Mouse (Mus musculus) heart, embryonic 16.5 days (tissue): Measurements from ENCODE around the gene Olfr145. TPM values are rescaled to one million over a fixed set of nuclear protein-coding genes. Genes with fewer than 3 reads are reported as not detected.

Experiments used
- ATAC-seq: fragments of 200-750 bp; cut with Nextera tagmentation; replicated peaks from 2 replicates; pipeline ENCODE4 v1.8.0; 2017; ENCODE audit warnings: moderate number of reproducible peaks; ENCODE audit not compliant: insufficient read depth, low FRiP score; ENCODE audit errors: extremely low read depth
- H3K27ac ChIP-seq: fragments of 300-500 bp; sonication (generic); 2 replicates; pipeline ENCODE4 v1.5.1; 2014; ENCODE audit warnings: mild to moderate bottlenecking, low read length, control low read depth, moderate library complexity
- H3K27me3 ChIP-seq: fragments of 300-500 bp; sonication (generic); 2 replicates; pipeline ENCODE4 v1.6.1; 2014; ENCODE audit warnings: low read length, mixed read lengths; ENCODE audit not compliant: control insufficient read depth, insufficient read depth
- H3K36me3 ChIP-seq: fragments of 300-500 bp; sonication (generic); 2 replicates; pipeline ENCODE4 v1.6.1; 2014; ENCODE audit not compliant: control insufficient read depth, insufficient read depth
- H3K4me1 ChIP-seq: fragments of 300-500 bp; sonication (generic); 2 replicates; pipeline ENCODE4 v1.6.1; 2014; ENCODE audit warnings: low read length, mixed read lengths; ENCODE audit not compliant: control insufficient read depth, insufficient read depth
- H3K4me2 ChIP-seq: fragments of 300-500 bp; sonication (generic); 2 replicates; pipeline ENCODE4 v1.6.1; 2014; ENCODE audit warnings: low read depth, mild to moderate bottlenecking, control low read depth, low read length
- H3K4me3 ChIP-seq: fragments of 300-500 bp; sonication (generic); 2 replicates; pipeline ENCODE4 v1.5.1; 2014; ENCODE audit warnings: mild to moderate bottlenecking, control low read depth, low read length
- H3K9ac ChIP-seq: fragments of 300-500 bp; sonication (generic); 2 replicates; pipeline ENCODE4 v1.6.1; 2014; ENCODE audit warnings: low read length, control low read depth
- H3K9me3 ChIP-seq: fragments of 300-500 bp; sonication (generic); replicated peaks from 2 replicates; pipeline ENCODE4 v1.6.1; 2016; ENCODE audit warnings: low read length; ENCODE audit not compliant: control insufficient read depth
- WGBS: fragments of 180-500 bp; shearing (Covaris S2); extraction: QIAGEN DNeasy Blood & Tissue Kit; methylation state at CpG from one replicate; pipeline ENCODE4 v1.1.7; 2014; 5-methylcytosine and 5-hydroxymethylcytosine counted together
- polyA plus RNA-seq: library from polyadenylated mRNA; unstranded; fragments of >200 nt; fragmentation: Nextera tagmentation; extraction: Ambion mirVana; gene quantifications from 2 replicates; pipeline ENCODE4 v1.2.1, GENCODE M21; 2015

Gene Olfr145
- polyA plus RNA-seq, 1 experiment from 2014 or later = not detected

DNA sequence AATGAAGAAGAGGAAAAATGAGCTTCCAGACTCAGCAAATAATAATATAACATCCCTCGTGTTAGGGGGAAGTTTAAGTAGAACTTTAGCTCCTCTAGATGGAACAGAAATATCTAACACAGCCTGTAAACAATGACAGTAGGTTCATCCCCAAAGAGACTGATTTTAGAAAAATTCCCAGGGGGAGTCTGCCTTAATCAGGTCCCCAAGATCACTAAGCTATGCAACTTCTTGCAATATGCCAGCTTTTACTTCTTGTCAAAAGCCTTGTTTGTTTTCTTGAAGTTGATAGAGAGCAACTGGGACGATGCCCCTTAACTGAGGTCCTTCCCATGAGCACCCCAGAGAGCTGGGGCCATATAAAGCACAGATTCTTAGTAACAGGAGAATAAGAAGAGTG, 21.0 kb downstream of the Olfr145 start, which contains the start of gene Olfr878:
TSS of gene Olfr878 (plus strand) at position 301 of the 400 bp plus-strand sequence.
- WGBS = 65% methylated on average over 2 of the region's 2 CpGs
- no peak for ATAC-seq

DNA sequence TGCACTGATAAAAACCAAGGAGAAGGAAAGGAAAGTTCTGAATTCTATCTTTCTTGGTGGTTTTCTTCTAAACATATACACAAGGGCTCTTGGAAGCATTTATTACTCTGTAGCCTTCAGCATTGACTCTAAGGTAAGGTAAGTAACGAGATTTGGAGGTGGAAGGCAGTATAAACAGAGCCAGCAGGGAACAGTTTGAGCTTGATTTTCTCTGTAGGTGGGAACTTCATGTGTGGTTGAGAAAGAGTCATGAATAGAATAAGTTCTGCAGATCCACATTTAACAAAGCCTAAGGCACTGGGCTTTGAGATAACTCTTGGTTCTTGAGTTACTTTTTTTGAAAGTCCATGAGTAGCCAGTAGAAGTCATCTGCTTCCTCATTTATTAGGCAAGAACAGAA, 21.5 kb downstream of the Olfr145 start:
- Histone ChIP-seq H3K4me3 (no peak overlapping the region), H3K4me2 (no peak overlapping the region), H3K27me3 (no peaks in the 10 kb centered on the region), H3K9ac (no peak overlapping the region), H3K27ac (no peak overlapping the region), H3K36me3 (no peaks in the 10 kb centered on the region), H3K9me3 (no peaks in the 10 kb centered on the region), H3K4me1 (no peaks in the 10 kb centered on the region)
- ATAC-seq = no peak
- 42% methylated on average over 1 of the region's 1 CpGs for WGBS

More for the DNA sequence above, 21.0 kb downstream of the Olfr145 start, which contains the start of gene Olfr878:
- H3K4me2 ChIP-seq = no peak within 1 kb of the TSS
- no peak within 1 kb of the TSS for H3K4me3 ChIP-seq
- no peak within 1 kb of the TSS for H3K27ac ChIP-seq
- H3K9ac ChIP-seq = no peak within 1 kb of the TSS
- H3K27me3 ChIP-seq = no peaks in the 10 kb centered on the region
- no peaks in the 10 kb centered on the region for H3K36me3 ChIP-seq
- no peaks in the 10 kb centered on the region for H3K4me1 ChIP-seq
- no peaks in the 10 kb centered on the region for H3K9me3 ChIP-seq

DNA sequence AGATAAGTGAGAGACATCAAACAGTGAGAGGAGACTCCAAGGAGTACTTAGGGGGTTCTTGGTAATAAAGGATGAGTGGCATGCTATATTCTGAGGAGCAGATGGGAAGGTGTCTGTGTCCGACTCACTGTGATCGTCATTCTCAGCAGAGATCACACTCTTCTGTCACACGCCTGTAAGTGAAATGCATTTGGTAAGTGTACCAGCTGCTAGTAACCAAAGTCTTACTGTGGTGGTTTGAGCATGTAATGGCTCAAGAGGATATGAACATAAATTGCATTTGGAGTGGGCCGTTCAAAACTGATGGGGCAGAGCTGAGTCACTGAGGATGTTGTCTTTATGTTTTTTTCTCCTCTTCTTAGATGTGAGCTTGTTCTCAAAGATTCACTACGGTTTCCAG, 27.7 kb downstream of the Olfr145 start:
- Histone ChIP-seq H3K4me2 (no peak overlapping the region), H3K4me1 (no peaks in the 10 kb centered on the region), H3K27ac (no peak overlapping the region), H3K4me3 (no peak overlapping the region), H3K27me3 (no peaks in the 10 kb centered on the region), H3K36me3 (no peaks in the 10 kb centered on the region), H3K9ac (no peak overlapping the region), H3K9me3 (no peaks in the 10 kb centered on the region)
- WGBS = 76% methylated on average over 5 of the region's 5 CpGs
- no peak for ATAC-seq

- WGBS = 54% methylated on average over 2 of the region's 2 CpGs
Measured at GRCm38 (mm10) chr9:37925445-37925844, 28.9 kb downstream of the Olfr145 start.

DNA sequence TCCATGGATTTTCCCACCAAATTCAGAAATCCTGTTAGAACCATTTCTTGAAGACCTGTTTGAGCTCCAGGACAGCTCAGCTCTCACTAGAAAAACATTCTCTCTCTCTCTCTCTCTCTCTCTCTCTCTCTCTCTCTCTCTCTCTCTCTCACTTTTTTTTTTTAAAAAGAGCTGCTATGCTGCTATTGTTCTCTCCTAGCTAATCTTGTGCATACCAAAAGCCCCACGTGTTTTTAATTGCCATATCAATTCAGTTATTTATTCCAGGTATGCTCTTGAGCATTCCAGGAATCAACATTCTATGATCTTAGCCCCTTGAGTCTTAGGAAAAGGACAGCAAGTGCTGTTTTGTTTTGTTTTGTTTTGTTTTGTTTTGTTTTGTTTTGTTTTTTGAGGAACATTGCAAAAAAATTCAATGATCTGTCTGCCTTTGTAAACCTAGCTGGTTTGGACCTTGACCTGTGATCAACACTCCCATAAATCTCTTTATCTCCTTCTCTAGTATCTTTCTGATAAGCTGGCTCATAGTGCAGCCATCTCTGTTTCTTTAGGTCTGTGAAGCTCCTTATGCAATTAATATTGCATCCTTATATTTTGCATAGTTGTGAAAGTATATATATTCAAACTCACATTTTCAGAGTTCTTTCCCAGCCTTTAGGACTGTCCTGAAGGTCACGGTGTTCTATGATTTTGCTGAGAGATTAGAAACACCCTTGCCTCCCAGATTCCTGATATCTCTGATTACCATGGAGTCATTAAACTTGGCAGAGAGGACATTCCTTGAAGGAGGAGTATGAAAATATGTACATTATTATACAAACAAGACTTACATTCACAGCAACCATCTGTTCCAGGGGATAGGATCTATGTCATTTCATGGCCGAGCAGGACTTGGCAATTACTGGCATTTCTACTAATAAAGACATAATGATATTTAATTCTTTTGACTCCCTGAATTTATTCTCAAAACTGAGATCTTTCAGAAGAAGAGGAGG, 29.8 kb downstream of the Olfr145 start:
- Histone ChIP-seq H3K9me3 (no peaks in the 10 kb centered on the region), H3K27me3 (no peaks in the 10 kb centered on the region), H3K9ac (no peak overlapping the region), H3K4me3 (no peak overlapping the region), H3K36me3 (no peaks in the 10 kb centered on the region), H3K27ac (no peak overlapping the region), H3K4me2 (no peak overlapping the region), H3K4me1 (no peaks in the 10 kb centered on the region)
- no peak for ATAC-seq
- 56% methylated on average over 3 of the region's 3 CpGs for WGBS

More at GRCm38 (mm10) chr9:37925445-37925844, 28.9 kb downstream of the Olfr145 start:
- Histone ChIP-seq H3K4me1 (no peaks in the 10 kb centered on the region), H3K36me3 (no peaks in the 10 kb centered on the region), H3K4me2 (no peak overlapping the region), H3K9me3 (no peaks in the 10 kb centered on the region), H3K9ac (no peak overlapping the region), H3K27ac (no peak overlapping the region), H3K4me3 (no peak overlapping the region), H3K27me3 (no peaks in the 10 kb centered on the region)
- ATAC-seq = no peak

DNA sequence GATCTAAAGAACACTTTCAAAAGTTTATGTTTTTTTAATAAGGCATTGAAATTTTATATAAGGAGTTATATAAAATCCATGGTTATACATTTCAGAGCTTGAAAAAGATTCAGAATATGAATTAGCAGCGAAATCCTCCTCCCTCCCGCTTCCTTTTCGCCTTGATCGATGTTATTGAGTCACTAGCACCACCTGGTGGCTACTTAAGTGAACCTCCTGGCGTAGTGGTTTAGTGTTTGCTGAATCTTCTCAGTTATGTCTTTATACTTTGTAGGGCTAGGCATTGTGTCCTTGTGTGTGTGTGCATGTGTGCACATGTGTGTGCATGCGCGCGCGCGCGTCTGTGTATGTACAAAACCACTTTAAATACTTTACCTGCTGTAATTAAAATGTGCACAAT, 36.0 kb downstream of the Olfr145 start:
- H3K9ac ChIP-seq = no peak overlapping the region
- H3K4me3 ChIP-seq = no peak overlapping the region
- no peaks in the 10 kb centered on the region for H3K27me3 ChIP-seq
- H3K4me2 ChIP-seq = no peak overlapping the region
- no peak overlapping the region for H3K27ac ChIP-seq
- no peaks in the 10 kb centered on the region for H3K4me1 ChIP-seq
- no peak for ATAC-seq
- no peaks in the 10 kb centered on the region for H3K9me3 ChIP-seq
- H3K36me3 ChIP-seq = no peaks in the 10 kb centered on the region
- WGBS = 8% methylated on average over 11 of the region's 11 CpGs

DNA sequence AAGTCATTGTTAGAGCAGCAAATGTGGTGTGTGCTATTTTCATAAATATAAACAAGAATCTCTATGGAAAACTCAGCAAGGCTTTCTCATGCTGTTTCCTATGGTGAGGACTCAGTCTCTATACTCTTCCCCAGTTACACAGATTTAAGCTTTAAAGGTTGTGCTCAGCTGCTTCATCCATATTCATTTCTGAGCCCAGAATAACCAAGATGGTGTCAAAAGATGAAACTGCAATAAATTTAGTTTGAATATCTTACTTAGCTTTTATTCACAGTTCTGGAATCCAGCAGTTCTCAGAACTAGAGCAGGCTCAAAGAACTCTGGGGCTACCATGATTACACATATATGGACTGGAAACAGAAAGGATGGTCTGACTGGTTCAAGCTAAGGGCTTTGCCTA, 37.6 kb downstream of the Olfr145 start:
- ATAC-seq = no peak
- H3K27me3 ChIP-seq = no peaks in the 10 kb centered on the region
- H3K4me2 ChIP-seq = no peak overlapping the region
- no peaks in the 10 kb centered on the region for H3K4me1 ChIP-seq
- no peaks in the 10 kb centered on the region for H3K36me3 ChIP-seq
- H3K27ac ChIP-seq = no peak overlapping the region
- H3K9ac ChIP-seq = no peak overlapping the region
- no peaks in the 10 kb centered on the region for H3K9me3 ChIP-seq
- H3K4me3 ChIP-seq = no peak overlapping the region

DNA sequence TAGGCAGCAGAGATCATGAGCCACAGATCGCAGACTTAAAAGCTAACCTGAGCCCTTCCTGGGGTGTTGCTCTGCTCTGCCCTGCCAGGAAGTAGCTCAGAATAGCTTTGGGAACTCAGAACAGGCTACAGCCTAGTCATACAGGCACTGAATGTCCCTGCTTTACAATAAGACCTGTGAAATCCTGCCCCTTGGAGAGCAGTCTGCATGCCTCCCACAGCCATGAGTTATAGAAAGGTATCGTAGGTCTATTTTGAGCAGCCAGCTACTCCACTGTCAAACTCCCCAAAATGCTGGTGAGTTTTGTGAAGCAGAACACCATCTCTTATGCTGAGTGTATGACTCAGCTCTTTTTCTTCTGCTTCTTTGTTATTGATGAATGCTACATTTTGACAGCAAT, 44.6 kb downstream of the Olfr145 start:
- Histone ChIP-seq H3K4me3 (no peak overlapping the region), H3K27me3 (no peaks in the 10 kb centered on the region), H3K4me1 (no peaks in the 10 kb centered on the region), H3K36me3 (no peaks in the 10 kb centered on the region), H3K9me3 (no peaks in the 10 kb centered on the region), H3K27ac (no peak overlapping the region), H3K4me2 (no peak overlapping the region), H3K9ac (no peak overlapping the region)
- no peak for ATAC-seq
- 82% methylated on average over 2 of the region's 2 CpGs for WGBS
